Mouse (Mus musculus) left cerebral cortex, adult 2 months (tissue): ENCODE measurements around the gene Pomc. TPM values are rescaled to one million over a fixed set of nuclear protein-coding genes. Genes with fewer than 3 reads are reported as not detected.

Source experiments
- DNase-seq, 2 experiments: peaks; one replicate each; pipeline ENCODE4 v3.0.0; 2021 to 2022; ENCODE audit warnings: low spot score in 2 of 2, mixed read lengths in 1 of 2; ENCODE audit errors: extremely low spot score in 1 of 2
- H3K27ac ChIP-seq: fragments of 200-600 bp; 2 replicates; pipeline ENCODE4 v1.8.1; 2022
- H3K4me3 ChIP-seq: fragments of 200-600 bp; 2 replicates; pipeline ENCODE4 v1.8.1; 2022
- CTCF ChIP-seq: fragments of 200-600 bp; IDR thresholded peaks from 2 replicates; pipeline ENCODE4 v1.8.1; 2022; ENCODE audit warnings: antibody characterized with exemption, mild to moderate bottlenecking, moderate library complexity
- intact Hi-C: fragments of 180-260 bp; cut with DNase I; formaldehyde crosslinking; loops from one replicate; pipeline ENCODE4 v1.15.1; 2025
- total RNA-seq, 2 experiments: library from RNA; stranded (reverse); gene quantifications; 2 replicates each; pipeline ENCODE4 v1.2.3; 2021

Gene Pomc
- total RNA-seq, 2 experiments from 2014 or later: 1.6 to 2.8 TPM

GRCm38 (mm10) chr12:3980991-3981349 is 26.2 kb downstream of the Pomc start:
- no peak for TF ChIP-seq CTCF
- Histone ChIP-seq H3K4me3 (peak overlapping the region; percentile 46; the same call in 1 of the 2 replicates), H3K27ac (peak overlapping the region; percentile 89)
- intact Hi-C loops: no loop called here
- no peak for DNase-seq

GRCm38 (mm10) chr12:3981350-3982131 is 26.8 kb downstream of the Pomc start:
- TF ChIP-seq CTCF: no peak
- Histone ChIP-seq H3K4me3 (peak overlapping the region; percentile 46), H3K27ac (peak overlapping the region; percentile 89)
- intact Hi-C loops: no loop called here
- DNase-seq: peak; percentile 73

GRCm38 (mm10) chr12:3982257-3982656 is 27.5 kb downstream of the Pomc start:
- peak; percentile 47 to 62 for DNase-seq
- no peak overlapping the region; the same call in 1 of the 2 replicates for H3K4me3 ChIP-seq
- intact Hi-C loops: no loop called here
- TF ChIP-seq CTCF: no peak
- H3K27ac ChIP-seq: peak overlapping the region; percentile 89

GRCm38 (mm10) chr12:3983736-3984135 is 29.0 kb downstream of the Pomc start:
- intact Hi-C loops: loop anchor here (1.0 kb wide), 2 partner anchors 55 to 97 kb away; partner anchors contain the start of gene Efr3b
- peak; percentile 81 to 87 for DNase-seq
- Histone ChIP-seq H3K27ac (peak overlapping the region; percentile 2; the same call in 1 of the 2 replicates), H3K4me3 (no peak overlapping the region)
- TF ChIP-seq CTCF: peak; percentile 87

GRCm38 (mm10) chr12:3984446-3984845 is 29.7 kb downstream of the Pomc start:
- no peak for DNase-seq
- Histone ChIP-seq H3K27ac (no peak overlapping the region), H3K4me3 (no peak overlapping the region)
- intact Hi-C loops: no loop called here
- TF ChIP-seq CTCF: no peak

DNA sequence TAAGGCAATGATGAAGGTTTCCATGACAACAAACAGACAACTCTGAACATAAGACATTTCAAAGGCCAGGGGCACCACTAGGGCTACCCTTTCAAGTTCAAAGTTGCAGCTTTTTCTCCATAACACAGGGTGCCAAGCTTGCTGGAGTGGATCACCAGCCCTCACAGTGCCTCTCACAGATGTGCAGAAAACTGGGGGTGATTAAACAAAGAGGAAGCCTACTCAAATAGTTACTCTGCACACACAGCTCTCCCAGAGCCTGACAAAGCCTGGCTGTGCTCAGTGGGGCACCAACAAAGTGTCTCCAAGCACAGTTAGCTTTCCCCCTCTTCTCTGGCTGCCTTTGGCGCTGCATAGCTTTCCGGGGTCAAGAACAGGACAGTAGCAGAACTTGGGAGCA is 35.2 kb downstream of the Pomc start:
- Histone ChIP-seq H3K27ac (no peak overlapping the region), H3K4me3 (no peak overlapping the region)
- TF ChIP-seq CTCF: no peak
- no peak for DNase-seq
- intact Hi-C loops: no loop called here

DNA sequence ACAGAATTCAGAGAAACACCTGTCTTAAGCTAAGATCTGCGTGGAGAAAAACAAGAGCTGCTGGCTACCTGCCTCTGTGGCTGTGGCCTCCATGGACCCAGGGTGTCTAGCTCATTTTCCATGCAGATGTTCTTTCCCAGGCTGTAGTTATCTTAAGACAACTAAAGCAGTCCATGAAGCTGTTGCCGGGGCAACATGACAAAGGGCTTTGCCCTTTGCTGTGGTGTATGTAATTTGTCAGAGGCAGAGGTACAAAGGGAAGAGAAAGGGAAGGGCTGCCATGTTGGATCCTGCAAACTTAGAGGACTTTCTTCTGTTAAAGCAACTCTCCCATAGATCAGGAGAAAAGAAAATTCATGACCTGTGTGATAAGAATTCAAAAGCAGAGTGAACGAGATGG is 36.3 kb downstream of the Pomc start:
- TF ChIP-seq CTCF: no peak
- DNase-seq: no peak
- Histone ChIP-seq H3K27ac (no peak overlapping the region), H3K4me3 (no peak overlapping the region)
- intact Hi-C loops: no loop called here

GRCm38 (mm10) chr12:3996749-3997148 is 42.0 kb downstream of the Pomc start:
- no peak for DNase-seq
- TF ChIP-seq CTCF: no peak
- intact Hi-C loops: no loop called here
- Histone ChIP-seq H3K4me3 (no peak overlapping the region), H3K27ac (peak overlapping the region; percentile 53)

DNA sequence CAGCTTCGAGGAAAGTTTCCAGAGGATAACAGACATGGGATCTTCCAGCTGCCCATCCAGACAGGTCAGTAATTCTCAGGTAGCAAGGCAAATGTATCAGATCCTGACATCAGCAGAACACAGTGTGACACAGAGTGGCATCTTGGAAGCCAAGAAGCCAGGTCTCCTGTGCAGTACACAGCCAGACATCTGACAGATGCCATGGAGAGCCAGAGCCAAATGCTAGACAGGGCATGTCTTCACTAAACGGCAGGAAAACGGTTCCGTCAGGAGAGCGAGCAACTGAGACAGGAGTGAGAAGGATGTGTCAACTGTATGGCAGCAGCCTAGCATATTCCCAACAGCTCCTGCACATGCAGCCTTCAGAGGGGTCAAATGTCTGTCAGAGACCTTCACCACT is 45.7 kb downstream of the Pomc start:
- intact Hi-C loops: no loop called here
- TF ChIP-seq CTCF: no peak
- no peak overlapping the region for H3K27ac ChIP-seq
- no peak for DNase-seq
- H3K4me3 ChIP-seq: no peak overlapping the region

- DNase-seq: no peak
- intact Hi-C loops: no loop called here
- TF ChIP-seq CTCF: no peak
- H3K27ac ChIP-seq: peak overlapping the region; percentile 88
- H3K4me3 ChIP-seq: no peak overlapping the region
Measured at GRCm38 (mm10) chr12:4004648-4005047, 49.9 kb downstream of the Pomc start.

DNA sequence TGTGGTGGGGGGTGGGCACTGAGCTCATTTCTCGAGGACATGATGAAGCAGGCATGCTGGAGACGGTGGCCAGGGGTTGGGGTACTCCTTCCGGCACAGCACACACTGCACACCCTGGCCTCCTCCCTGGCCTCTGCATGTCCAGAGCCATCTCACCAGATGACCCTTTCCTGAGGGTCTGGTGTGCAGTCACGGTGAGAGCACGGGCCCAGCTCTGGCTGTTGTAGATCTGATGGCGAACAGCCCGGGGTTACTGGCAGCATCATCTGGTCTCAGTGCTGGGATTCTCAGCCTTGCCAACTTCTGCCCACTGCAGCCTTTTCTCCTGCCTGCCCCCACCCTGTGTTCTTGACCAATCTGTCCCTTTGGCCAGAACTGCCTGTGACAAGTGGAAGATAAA is 51.3 kb downstream of the Pomc start:
- intact Hi-C loops: loop anchor here (2.0 kb wide), 1 partner anchor 33 kb away; the partner anchor contains the start of gene Efr3b
- Histone ChIP-seq H3K4me3 (no peak overlapping the region), H3K27ac (peak overlapping the region; percentile 88)
- no peak for DNase-seq
- TF ChIP-seq CTCF: no peak

- intact Hi-C loops: loop anchor here (2.0 kb wide), 1 partner anchor 32 kb away; the partner anchor contains the start of gene Efr3b
- peak overlapping the region; percentile 88 for H3K27ac ChIP-seq
- H3K4me3 ChIP-seq: no peak overlapping the region
- no peak for DNase-seq
- no peak for TF ChIP-seq CTCF
Measured at GRCm38 (mm10) chr12:4007181-4007580, 52.4 kb downstream of the Pomc start.

DNA sequence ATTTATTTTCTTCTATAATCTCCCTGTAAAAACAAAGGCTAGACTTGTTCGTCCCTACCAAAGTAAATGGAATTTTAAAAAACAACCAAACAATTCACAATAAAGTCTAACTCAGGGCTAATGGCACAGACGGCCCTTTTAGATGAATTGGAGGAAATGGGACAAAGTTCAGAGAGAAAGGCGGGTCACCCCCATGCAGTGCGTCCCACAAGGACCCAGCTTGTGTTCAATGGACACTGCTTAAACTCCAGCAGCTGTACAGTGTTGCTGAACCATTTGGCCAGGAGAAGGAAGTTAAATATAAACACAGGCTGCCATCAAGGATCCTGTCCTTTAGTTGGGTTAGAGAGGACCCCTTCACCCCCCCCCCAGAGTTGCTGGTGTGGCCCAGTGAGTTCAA is 53.0 kb downstream of the Pomc start:
- intact Hi-C loops: loop anchor here (2.0 kb wide), 1 partner anchor 31 kb away; the partner anchor contains the start of gene Efr3b
- TF ChIP-seq CTCF: no peak
- Histone ChIP-seq H3K4me3 (no peak overlapping the region), H3K27ac (peak overlapping the region; percentile 88)
- DNase-seq: no peak
